Mouse (Mus musculus): Measurements from ENCODE around the gene Gm3015.
"Not testable (repeated sequence)": the region's sequence is repeated elsewhere in the genome, so short reads cannot be mapped to it uniquely, and the experiment has no call there.

Gm3015 gene

DNA sequence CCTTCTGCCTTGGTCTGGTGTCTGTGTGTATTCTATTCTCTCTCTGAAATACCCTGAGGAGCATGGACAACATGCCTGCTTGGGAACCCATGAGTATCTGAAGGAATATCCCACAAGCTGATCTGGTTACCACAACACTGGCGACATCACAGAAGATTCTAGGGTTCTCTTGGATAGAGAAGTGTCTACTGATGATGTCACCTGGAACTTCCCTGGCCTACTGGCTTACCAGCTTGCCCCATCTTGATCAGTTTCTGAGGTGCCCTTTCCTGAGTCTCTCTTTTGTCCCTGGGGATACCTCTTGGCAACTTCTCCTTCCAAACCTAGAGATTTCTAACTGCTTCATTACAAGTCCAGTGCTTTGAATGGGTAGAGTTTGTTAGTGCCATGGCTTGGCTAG is at the start of gene Gm3015:
Gm3015 (minus strand) TSS at position 101 of the 400 bp plus-strand sequence.
- not testable (repeated sequence) for DNase-seq (ENCODE audit: low spot score)

DNA sequence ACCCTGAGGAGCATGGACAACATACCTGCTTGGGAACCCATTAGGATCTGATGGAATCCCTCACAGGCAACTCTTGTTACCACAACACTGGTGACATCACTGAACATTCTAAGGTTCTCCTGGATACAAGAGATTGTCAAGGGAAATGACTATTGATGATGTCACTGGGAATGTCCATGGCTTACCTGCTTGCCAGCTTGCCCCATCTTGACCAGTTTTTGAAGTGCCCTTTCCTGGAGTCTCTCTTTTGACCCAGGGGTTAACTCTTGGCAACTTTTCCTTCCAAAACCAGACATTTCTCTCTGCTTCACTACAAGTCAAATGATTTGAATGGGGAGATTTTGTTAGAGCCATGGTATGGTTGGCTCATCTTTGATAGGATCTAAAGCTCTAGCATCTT is 29.3 kb upstream of the Gm3015 start, which contains the start of gene Gm10377:
Gm10377 (minus strand) TSS at position 101 of the 400 bp plus-strand sequence.
- not testable (repeated sequence) for DNase-seq (ENCODE audit: low spot score)
